Mouse (Mus musculus): ENCODE measurements at regions not wholly inside any gene's neighbourhood (a gene's known extent, or its start where the extent isn't known, plus 50 kb on each side); places are given as distances from the start of the nearest gene placed in this dataset.

DNA sequence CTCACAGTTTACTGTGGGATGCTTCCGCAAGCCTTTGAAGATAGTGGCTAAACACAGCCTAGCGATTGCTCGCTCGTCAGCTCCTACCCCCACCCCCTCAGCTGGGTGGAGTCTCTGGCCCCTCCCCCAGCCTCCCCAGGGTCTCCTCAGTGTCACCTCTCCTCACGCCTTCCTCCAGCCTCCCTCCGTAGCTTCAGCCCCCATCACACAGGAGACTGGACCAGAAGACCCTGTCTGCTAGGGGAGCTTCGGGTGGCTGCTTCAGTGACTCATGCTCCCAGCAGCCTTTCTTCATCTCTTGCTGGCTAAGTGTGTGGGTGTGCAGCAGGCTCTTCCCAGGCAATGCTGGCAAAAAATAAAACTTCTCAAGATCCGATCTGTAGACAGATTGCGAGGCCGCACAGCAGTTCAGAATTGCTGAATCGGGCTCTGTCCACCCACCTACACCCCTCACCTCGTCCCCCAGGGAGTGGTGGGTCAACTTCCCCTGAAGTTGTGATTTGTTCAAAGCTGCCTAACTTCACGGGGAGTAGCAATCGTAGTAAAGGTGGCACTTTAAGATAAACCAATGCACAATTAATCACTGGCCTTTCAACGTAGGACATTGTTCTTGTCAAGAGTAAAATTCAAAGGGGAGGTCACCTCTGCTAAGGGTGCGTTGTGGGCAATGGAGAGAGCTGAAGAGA lies 61.2 kb upstream of the Ankrd28 start:
- DNase-seq (ENCODE audit: low read depth, low spot score) = no peak

DNA sequence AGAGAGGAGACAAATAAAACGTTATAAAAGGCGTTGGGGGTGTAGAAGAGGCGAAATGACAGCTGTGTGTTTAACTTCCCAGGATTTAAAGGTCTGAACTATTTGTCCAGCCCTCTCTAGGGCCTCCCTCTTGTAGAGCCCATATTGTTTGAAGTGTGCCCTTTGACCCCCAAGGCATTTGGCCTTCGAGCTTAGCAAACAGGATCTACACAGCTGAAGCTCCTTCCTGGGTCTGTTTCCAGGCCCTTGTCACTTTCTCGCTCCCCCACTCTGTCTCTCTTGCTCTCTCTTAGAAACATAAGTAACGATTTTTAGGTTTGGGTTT lies 61.7 kb upstream of the Ankrd28 start:
- no peak for DNase-seq (ENCODE audit: low read depth, low spot score)

DNA sequence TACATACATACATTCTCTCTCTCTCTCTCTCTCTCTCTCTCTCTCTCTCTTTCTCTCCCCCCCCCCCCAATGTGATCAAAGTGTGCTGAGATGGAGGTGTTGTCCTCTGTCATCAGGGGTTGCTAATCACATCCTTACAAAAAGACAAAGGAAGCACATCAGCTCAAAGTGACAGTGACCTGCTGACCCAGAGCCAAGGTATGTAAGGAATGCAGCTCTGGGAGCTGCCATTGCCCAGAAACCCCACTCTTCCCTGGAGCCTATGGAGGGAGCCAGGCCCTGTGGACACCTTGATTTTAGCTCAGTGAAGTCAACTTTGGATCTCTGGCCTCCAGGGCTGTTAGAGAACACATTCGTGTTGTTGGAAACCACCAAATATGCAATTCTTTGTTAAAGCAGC lies 66.0 kb upstream of the Ankrd28 start:
- DNase-seq (ENCODE audit: low read depth, low spot score) = no peak

DNA sequence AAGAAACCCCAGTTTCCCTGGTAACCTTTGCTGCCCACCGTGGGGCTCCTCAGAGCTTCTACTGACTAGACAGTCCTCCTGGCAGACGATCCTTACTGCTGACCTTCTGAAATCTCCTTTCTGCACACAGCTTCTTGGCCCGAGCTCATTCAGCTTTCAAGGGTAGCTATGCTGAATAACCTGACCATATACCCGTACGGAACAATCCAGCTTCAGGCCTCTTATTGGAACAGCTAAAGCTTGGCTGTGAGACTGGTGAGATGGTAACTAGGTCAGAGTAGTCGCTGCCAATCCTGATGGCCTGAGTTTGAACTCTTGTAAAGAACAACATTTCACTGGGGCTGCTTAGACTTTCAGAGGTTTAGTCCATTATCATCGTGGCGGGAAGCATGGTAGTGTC lies 69.1 kb upstream of the Ankrd28 start:
- no peak for DNase-seq (ENCODE audit: low read depth, low spot score)

DNA sequence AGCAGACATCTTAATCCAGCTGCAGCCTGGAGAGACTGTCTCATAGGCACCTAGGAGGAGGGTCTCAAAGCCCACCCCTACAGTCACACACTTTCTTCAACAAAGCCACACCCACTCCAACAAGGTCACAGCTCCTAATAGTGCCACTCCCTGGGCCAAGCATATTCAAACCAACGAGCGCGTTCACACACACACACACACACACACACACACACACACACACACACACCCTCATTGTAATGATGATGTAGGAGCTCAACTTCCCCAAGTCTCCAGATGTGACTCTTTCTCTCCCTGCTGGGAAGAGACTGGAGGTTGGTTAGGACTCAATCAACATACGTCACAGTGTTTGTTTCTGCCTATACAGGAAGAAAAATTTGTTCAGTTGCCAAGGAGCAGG lies 69.5 kb upstream of the Ankrd28 start:
- no peak for DNase-seq (ENCODE audit: low read depth, low spot score)

DNA sequence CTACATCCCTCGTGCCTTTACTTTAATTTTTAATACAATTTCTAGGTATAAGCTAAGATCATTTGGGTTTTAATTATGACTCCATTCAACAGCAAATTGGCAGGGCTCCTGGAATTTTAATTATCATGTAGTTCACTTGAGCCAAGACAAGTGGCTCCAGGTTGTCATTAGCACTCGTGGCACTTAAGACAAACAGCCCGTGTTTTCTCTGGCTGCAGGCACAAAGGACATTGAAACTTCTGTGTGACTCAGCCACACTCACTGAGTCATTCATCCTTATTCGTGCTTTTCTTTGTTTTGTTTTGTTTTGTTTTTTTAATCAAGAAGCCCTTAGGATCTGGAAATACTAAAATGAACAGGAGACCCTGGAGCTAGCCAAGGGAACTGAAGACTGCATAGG lies 71.5 kb upstream of the Ankrd28 start:
- DNase-seq (ENCODE audit: low read depth, low spot score) = no peak

DNA sequence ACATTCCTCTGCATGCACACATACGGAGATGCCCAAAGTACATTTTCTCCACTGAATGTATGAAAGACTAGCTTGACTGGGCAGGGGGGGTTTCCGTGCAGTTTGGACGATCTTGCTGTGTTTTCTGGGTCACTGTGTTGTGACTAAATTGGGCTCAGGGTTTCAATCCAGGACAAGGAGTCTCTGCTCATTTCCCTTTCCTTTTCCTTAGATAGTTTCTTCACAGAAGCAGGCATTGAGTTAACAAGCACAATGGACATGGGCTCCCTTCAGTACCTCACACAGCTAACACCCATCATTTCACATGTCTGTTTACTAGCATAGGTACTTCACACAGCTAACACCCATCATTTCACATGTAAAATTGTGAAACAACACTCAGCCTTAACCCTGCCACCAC lies 73.2 kb upstream of the Ankrd28 start:
- no peak for DNase-seq (ENCODE audit: low read depth, low spot score)

DNA sequence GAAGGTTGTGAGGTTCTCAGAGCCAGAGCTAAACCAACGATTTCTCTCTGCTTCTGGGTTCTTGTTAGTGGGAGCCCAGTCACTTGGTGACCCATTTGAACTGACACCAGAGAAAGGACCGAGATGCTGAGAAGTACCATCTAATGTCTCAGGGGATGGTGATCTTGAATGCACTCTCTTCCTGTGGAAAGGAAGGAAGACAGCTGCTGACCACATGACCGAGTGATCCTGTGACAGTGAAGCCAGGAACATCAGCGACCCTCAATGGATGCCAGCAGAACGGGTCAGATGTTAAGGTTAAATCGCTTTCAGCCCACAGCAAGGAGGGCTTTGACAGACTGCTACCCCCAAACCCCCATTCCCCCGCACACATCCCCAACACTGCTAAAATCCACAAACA lies 78.1 kb upstream of the Ankrd28 start:
- no peak for DNase-seq (ENCODE audit: low read depth, low spot score)

DNA sequence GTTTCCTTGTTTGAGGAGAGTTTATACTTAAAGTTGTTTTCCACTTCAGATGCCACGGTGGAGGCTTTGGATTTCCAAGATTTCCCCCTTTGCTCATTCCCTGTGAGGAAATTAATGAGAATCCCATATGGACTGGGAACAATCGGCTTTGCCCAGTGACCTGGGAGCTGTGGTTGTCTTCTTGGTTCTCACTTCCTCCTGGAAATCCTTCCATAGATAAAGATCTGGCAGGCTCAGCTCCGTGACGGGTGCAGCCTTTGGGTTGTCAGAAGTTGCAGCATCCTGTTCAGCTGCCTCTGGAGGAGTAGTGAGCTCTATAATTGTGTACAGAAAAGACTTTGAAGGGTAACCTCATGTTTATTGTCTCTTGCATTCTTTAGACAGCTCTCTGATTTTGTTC lies 78.8 kb upstream of the Ankrd28 start:
- no peak for DNase-seq (ENCODE audit: low read depth, low spot score)

DNA sequence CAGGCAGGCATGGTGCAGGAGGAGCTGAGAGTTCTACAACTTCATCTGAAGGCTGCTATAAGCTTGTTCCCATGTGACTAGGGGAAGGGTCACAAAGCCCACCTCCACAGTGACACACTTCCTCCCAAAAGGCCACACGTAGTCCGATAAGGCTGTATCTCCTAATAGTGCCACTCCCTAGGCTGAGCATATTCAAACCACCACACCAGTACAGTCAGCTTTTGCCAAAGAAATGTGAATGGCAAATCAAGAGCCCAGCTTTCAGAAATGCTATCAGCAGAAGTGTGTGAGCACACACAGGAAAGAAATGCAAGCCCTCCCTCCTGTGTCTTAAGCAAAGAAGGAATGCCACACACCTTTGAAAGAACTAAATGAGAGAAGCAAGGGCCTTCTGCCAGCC lies 80.4 kb upstream of the Ankrd28 start:
- DNase-seq (ENCODE audit: low read depth, low spot score) = no peak

DNA sequence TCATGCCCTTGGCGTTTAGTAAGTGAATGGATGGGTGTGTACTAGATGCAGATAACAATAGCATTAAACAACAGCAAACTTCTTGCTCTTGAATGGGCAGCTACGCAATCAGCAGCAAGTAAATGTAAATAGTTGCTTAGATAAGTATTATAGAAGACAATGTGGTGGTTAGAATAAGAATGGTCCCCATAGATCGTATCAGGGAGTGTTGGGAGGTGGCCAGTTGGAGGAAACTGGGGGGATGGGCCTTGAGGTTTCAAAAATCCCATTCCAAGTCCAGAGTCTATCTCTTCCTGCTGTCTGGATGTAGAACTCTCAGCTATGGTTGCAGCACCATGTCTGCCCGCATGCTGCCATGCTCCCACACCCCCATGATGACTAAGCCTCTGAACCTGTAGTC lies 88.0 kb upstream of the Ankrd28 start:
- DNase-seq (ENCODE audit: low read depth, low spot score) = no peak

DNA sequence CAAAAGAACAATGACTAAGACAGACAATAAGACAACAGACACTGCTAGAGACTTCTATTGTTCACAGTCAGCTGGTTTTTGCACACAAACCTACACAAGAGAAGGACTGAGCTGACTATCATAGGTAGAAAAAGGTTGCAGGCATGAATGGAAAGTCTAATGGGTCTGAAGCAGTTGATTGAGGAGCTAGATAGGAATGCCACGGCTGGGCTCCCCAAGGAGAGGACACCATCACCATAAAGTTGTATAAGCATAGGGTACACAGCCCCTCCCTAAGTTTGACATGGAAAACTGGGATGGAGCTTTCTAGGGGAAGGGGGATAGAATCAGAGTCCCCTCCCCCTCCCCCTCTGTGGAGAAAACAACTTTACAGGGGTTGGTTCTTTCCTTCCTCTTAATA lies 88.5 kb upstream of the Ankrd28 start:
- DNase-seq (ENCODE audit: low read depth, low spot score) = no peak

DNA sequence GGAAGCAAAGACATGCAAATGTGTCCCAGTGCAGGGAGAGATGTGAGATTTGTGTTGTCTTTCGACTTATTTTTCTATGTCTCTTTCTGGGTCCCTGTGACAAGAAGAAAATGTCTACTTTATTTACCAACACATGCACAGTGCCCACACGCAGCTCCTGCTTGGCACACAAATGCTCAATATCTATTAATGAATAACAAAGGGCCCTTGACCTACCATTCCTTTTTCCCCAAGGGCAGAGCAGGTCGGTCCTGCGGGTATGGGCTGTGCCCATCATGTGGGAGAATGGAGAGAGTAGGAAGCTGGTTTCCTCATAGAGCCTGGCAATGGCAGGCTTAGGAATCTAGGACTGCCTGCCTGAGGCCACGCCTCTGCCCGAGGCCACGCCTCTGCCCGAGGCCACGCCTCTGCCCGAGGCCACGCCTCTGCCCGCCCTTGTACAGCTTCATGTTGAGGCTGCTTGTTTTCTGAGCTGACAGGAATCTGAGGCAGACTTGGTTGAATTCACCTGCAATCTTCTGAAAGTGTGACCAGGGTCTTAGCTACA lies 98.8 kb upstream of the Ankrd28 start:
- DNase-seq (ENCODE audit: low read depth, low spot score) = no peak

DNA sequence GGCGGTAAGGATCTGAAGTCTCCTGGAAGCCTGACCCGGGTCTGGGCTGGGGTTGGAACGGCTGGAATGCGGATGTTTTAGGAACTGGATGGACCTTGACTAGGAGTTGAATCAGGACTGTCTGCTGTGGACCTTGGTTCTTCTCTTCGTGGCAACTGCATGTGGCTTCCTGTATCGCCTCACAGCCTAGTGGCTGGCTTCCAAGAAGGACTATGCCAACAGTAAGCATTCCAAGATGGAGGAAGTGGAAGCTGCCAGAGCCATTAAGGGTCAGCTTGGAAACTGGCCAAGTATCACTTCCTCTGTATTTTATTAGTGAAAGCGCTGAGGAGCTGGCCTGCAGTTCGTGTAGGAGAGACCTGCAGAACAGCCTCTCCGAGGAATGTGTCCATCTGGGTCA lies 98.4 kb upstream of the Galnt15 start:
- DNase-seq (ENCODE audit: low read depth, low spot score) = peak; percentile 41

DNA sequence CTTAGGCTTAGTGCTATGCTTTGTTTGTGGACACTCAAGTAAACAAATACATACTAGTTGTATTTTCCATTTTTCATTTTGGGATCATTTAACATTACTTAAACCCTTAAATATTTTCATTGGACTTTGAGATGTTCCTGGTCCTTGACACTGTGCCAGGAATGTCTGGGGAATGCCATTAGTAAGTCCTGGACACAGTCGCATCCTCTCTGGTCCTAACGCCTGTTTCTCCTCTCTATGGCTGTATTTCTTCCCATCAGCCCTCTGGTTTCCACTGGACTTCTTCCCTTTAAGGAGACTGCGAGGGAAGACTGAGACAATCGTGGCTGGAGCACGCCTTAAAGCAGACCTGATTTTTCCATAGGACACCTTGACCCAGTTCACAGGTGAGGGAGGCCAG lies 96.8 kb upstream of the Galnt15 start:
- no peak for DNase-seq (ENCODE audit: low read depth, low spot score)

DNA sequence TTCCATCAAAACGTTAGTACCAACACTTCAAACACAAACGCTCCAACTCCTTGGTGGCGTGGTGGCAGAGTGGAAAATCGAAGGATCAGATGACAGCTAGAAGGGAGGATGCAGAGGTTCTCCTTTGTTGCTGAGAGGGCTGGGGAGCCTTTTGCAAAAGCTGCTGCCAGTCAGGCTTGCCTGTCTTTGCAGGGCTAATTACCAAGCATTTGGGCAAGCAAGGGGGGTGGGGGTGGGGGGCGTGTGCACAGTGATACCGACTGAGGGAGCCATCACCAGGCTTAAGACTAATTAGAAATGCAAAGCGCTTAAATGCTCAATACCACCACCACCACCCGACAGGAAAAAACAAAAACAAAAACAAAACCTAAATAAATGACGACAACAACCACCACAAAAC lies 95.3 kb upstream of the Galnt15 start:
- DNase-seq (ENCODE audit: low read depth, low spot score) = no peak

DNA sequence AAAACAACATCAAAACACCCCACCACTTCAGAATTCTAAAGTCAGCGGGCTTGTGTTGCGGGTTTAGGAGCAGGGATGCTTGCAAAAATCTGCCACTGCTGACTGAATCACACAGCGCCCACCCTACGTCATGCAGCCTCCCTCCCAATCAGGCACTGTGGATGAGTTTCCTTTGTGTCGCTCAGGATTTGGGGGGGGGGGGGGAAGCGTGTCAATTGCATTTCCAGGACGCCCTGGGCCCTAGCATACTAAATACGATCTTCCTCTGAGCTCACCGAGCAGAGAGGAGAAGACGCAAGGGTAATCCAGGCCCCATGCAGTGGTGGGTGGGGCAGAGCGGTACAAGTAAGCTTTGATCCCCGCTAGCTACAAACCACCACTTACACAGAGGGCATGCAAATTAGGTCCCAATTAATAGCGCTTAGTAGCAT lies 94.9 kb upstream of the Galnt15 start:
- DNase-seq (ENCODE audit: low read depth, low spot score) = peak; percentile 55

DNA sequence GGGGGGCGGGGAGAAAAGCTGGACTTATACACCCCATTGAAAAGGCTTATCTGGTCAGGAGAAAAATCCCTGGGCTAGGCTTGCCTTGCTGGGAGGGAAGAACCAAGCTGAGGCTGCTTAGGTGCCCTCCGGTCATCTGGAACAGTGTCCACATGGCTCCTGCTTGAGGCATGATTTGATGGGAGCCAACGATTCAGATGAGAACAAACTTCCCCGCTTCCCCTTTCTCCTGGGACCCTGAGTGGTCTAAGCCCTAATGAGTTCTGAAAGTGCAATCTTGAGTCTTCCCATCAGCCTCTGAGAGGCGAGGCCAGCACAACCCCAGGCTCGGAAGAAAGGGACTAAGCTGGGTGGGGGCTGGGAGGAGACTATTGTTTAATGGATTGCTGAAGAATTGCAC lies 94.5 kb upstream of the Galnt15 start:
- peak; percentile 39 for DNase-seq (ENCODE audit: low read depth, low spot score)

DNA sequence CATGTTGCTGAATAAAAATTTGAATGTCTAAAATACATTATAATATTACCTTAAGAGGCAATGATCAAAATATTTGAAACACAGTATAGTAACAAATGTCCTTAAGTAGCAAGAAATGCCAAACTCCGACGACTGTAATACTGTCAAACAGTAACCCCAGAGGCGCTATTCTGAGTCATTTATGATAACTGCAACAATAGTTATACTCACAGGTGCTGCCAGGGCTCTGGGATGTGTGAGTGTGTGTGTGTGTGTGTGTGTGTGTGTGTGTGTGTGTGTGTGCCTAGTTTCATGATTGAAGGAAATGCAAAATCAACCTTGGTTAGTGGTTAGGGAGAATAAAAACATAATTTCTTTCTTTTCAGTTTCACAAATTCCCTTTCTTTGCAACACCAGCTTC lies 94.0 kb upstream of the Galnt15 start:
- DNase-seq (ENCODE audit: low read depth, low spot score) = no peak

DNA sequence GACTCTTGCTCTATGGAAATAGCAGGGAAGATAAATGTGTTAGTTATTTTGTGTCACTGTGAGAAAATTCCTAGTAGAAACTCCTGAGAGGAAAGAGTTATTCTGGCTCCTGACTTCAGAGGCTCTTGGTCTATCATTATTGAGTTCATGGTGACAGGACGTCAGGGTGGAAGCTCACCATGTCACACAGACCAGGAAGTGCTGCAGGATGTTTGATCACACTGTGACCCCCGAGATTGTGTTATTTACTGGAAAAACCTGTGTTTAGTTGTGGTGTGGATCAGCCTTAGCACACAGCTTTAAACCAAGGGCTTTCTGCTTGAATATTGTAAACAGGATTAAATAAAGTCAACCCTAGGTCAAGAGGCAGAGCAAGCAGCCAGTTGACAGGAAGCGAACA lies 93.4 kb upstream of the Galnt15 start:
- DNase-seq (ENCODE audit: low read depth, low spot score) = no peak

DNA sequence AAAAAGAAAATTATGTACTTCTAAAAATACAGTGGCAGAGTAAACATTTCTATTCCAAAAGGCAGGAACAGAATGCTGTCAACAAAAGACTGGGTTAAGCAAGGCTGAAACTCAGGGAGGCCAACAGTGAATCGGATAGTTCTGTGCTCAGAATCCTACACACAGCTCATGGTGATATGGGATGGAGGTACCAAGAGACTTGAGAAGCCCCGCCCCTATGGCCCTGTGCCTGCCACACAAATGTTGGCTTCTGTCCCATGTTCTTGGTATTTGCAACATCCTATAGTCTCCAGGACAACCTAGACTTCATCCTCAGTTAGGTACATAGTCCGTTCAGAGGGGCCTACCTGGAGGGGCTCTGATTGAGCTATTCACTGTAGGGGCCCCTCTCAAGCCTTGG lies 92.2 kb upstream of the Galnt15 start:
- DNase-seq (ENCODE audit: low read depth, low spot score) = no peak

DNA sequence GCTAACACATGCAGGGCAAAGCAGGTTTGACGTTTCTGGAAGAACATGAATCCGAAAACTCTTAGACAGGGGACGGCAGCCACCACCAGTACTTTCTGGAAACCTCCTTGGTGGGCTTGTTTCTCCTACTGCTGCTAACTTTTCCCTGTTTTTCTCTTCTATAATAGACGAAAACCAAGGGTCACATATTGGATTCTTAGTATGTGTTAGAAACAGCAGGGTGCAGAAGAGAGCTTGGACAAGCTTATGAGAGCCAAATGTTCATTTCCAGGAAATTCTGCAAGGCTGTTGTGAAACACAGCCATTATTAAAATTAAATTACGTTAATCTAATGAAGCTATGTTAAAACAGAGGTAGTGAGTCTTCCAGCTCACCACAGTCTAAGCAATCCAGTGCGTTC lies 87.9 kb upstream of the Galnt15 start:
- DNase-seq (ENCODE audit: low read depth, low spot score) = no peak

DNA sequence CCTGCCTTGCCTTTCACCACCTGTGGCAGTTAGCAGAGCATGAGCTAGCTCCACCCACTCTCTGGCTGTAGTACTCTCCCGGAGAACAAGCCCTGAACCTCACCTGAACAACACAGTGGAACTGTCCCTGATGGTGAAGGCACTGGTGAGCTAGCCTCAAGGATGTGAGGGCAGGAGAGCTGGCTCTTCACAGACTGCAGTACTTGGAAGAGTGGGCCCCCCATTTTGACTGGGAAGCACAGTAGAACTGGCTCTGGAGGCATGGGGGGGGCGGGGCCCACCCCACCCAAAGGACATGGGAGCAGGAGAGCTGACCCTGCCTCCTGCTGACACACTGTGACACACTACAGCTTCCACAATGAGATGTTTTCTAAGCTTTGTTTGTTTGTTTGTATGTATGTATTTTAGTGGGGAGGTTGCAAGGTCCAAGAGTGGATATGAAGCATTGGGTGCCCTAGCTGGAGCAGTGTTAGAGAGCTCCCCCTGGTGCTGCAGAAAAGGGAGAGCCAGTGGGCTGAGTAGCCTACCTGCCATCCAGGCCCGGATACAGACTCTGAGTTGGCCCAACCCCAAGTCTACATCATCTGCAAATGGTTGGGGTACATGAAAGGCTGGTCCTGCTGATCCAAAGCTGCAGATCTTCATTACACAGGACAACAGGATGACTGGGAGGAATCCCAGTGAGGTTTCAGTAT lies 86.4 kb upstream of the Galnt15 start:
- DNase-seq (ENCODE audit: low read depth, low spot score) = no peak

DNA sequence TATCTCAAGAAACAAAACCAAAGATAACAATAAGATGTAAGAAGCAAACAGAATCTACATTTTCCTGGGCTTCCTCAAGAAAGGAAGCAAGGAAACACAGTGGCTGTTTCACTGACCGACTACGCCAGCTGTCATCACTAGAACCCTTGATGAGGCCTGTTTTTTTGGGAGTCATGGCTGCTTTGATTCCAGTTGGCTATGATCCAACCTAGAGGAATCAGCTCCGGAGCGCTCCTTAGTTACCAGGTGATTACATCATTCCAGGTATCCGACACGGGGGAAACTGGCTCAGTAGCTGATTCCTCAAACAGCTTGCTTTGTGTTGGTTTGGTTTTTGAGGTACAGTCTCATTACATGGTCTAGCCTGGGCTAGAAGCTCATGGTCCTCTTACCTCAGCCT lies 84.1 kb upstream of the Galnt15 start:
- no peak for DNase-seq (ENCODE audit: low read depth, low spot score)
